Mouse (Mus musculus) ovary, postnatal 10 days (tissue): ENCODE data around the gene Prkar2a.
"Not testable (repeated sequence)": the region's sequence is repeated elsewhere in the genome, so short reads cannot be mapped to it uniquely, and the experiment has no call there.

ENCODE experiments used
- DNase-seq: peaks from one replicate; pipeline ENCODE4 v3.0.0; 2022; ENCODE audit warnings: low spot score

Gene Prkar2a

DNA sequence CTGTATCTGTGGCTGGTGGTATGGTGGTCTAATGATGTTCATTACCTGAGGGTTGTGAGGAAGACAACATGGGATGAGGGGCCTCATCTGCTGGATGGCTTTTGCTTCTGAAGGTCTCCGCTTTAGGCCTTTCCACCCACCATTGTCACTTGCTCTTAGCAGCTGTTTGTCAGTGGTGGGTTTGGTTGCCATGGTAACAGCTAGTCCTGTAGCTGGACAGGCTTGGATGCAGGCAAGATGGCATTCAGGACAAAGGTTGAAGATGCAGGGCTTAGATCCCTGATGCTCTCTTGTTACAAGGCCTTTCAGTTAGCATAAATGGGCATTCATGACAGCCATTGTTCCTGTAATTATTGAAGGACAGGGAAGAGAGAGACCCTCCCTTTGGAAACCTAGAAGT is at the start of gene Prkar2a:
Gene Prkar2a (plus strand): TSS at position 209 of the 400 bp plus-strand sequence.
- DNase-seq: no peak

DNA sequence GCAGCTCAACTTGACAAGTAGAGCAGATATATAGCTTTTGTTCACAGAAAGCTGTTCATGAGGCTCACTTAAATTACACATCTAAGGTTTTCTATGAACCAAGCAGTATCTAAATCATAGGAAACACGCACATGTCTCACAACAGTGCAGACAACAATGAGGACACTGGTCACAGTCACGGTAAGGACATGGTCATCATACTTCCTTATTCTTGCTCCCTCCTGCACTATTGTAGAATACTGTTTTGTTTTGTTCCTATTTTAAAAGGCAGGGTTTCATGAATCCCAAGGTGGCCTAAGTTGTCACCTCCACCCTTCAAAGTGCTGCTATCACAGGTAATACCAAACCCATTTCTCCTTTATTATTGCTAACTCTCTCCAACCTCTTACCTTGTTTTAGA is 49.3 kb upstream of the Prkar2a start:
- DNase-seq: no peak

DNA sequence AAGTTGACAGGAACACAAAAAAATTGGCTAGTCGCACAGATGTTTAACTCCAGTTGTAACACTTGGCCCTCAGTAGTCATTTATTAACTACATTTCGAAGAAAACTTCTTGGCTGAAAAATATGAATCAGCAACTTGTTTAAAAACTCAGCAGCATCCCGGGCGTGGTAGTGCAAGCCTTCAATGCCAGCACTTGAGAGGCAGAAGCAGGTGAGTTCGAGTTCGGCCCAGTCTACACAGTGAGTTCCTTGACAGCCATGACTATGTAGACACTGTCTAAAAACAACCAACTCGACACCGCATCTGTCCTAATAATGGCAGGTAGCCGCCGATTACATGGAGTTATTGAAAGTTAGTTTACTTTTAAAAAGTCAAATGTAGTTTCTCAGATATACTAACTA is 40.9 kb upstream of the Prkar2a start:
- no peak for DNase-seq

DNA sequence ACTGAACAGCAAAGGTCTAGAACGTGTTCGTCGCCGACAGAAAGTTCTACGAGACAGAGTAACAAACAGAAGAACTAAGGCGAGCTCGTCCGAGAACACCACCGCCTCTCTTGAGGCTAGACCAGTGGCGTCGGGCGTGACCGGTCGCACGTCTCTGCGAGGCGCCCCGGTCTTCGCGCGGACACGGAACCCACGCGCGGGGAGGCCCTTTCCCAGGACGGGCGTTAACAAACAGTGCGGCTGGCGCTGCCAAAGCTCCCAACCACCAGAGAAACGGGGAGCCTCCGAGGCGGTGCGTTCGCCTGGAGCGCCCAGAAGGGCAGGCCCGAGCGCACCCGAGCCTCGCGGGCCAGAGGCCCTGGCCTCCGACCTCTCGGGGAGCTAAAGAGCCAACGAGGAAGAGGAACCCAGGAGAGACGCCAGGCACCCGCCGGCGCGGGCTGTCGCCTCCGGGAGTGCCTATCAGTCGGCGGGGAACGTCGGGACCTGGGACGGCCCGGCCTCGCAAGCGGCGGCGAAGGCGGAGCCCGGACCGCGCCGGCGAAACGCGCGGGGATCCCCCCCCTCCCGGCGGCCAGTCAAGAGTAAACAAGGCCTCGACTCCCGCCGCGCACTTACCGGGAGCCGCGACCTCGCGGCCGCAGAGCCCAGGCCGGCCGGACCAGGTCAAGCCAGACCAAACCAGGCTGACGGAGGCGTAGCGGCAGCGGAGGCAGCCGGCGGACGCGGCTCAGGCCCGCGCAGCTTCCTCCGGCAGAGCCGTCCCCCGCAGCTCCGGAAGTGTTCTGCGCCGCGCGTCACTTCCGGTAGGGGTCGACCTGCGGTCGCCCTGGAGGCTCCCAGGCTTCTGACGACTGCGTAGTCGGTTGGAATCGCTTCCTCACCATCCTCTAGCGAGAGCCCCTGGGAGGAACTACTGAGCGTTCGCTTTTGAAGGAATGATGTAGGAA is 40.2 kb upstream of the Prkar2a start, which contains the start of gene Arih2:
Gene Arih2 (minus strand): TSS at position 776 of the 950 bp plus-strand sequence.
- peak; percentile 75 for DNase-seq

- DNase-seq: no peak
These were observed 39.3 kb upstream of the Prkar2a start for GRCm38 (mm10) chr9:108649561-108650440.

DNA sequence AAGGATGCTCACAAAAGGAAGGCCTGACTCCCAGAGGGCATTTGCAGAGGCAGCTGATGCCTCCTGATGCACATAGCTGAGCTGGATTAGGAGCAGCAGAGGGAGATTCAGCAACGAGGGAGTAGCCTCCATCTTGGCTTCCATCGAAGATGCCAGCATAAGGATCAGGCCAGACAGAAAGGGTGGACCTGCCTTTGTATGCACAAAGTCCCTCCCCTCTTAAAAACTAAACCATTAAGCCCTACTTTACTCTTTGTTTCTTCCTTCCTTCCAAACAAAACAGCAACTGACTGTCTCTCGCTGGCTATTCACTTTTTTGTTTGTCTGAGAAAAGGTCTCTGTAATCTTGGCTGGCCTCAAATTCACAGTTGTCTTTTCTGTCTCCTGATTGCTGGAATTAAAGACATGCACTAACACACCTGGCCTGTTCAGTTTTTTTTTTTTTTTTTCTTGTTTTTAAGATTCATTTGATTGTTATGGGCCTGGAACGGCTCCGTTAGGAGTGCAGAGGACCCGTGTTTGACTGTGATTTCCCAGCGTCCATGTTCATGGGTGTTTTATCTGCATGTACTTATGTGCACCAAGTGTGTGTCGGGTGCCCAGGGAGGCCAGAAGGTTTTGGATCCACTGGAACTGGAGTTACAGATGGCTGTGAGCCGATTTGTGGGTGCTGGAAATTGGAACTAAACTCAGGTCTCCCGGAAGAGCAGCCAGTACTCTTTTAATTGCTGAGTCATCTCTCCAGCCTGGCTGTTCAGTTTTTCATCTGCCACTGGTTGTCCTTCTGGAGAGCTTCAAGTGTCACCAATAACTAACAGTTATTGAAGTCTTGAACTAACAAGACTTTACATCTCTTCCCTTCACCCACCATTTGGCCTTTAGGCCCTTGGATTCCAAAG is 34.3 kb upstream of the Prkar2a start:
- no peak for DNase-seq

- not testable (repeated sequence) for DNase-seq
These were observed 33.2 kb upstream of the Prkar2a start for GRCm38 (mm10) chr9:108655865-108656264.

DNA sequence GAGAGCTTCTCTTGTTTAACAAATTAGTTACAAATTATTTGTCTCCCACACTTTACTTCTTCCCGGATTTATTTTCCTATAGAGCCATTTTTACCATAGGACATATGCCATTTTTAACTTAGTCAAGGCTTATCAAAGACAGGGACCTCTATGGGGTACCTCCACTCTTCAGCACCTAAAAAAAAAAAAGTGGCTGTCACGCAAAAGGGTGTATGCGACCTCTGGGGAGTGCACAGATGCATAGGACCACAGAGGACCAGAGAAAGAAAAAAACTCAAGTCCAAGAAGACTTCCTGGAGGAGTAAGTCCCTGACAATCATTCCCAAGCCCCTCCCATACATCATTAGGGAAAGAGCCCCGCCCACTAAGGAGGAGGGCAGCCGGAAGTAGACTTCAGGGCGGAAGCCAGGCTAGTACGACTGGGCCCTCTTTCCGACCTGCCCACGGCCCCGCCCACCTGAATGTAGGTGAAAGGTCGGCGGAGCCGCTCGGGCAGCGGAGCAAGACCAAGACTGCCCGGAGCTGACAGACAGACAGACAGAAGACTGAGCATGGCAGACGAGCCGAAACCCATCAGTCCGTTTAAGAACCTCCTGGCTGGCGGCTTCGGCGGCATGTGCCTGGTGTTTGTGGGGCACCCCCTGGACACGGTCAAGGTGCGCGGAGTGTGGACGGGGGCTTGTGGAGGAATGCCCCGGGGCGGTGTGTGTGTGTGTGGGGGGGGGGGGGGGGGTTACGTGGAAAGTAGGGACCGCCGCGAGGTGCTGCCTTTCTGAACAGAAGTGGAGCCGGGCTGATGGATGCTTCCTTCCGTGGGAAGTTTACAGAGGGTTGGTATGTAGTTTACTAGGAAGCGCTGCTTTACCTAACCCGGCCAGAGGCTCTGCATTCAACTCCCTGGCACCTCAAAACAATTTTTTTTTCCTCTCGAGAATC is 27.2 kb upstream of the Prkar2a start, which contains the start of gene Slc25a20:
Gene Slc25a20 (plus strand): TSS at position 412 of the 936 bp plus-strand sequence.
- DNase-seq: peak; percentile 42

DNA sequence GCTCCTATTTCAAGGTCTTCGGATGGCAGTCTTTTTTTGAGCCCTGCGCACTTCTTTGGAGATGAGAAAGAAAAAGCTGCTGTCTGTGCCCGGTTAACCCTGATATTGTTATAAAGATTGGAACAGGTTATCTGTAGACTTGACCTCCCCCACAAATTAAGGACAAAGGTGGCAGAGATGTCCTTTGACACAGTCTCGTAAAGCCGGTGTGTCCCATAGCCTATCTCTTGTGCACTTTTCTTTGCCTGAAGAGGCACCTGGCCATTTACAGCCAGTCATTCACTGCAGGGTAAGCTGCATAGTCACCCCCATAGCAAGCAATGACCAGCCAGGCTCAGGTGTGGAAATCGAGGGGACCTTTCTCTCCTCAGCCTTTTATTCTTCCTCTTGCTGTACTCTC is 26.5 kb upstream of the Prkar2a start:
- DNase-seq: no peak

- DNase-seq: no peak
These were observed 19.2 kb upstream of the Prkar2a start for GRCm38 (mm10) chr9:108669875-108670274.

- DNase-seq: no peak
These were observed 16.0 kb upstream of the Prkar2a start for GRCm38 (mm10) chr9:108673151-108673550.

DNA sequence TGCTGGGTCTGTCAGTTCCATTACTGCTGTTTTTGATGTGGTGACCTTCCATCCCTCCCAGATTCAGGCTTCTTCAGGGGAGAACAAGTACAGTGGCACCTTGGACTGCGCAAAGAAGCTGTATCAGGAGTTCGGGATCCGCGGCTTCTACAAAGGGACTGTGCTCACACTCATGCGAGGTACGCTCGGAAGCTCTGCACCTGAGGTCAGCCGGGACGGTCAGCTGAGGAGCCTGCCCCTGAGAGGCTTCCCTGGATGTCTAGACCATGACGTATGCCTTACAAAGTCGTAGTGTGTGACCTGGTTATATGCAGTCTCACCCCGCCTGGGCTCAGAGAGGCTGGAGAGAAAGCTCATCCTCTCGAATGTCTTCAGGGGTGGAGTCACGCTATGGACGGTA is 9.1 kb upstream of the Prkar2a start:
- DNase-seq: no peak

DNA sequence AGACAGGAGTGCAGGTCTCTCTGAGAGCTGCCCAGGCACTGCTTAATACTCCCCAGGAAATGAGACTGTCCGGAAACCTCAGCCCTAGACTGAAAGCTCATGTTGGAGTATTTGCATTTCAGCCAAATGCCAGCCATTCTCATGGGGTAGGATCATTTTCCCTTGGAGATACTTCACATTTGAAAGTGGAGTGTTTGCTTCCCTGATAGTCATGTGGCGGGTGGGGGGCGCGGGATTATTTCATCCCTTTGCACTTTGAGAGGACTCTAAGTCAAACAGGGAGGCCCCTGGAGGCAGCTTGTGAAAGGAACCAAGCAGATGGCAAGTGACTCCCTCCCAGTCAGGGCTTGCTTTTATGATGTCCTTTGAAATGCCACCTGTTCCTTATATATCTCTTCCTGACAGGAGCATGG is 2.6 kb upstream of the Prkar2a start:
- DNase-seq: no peak

GRCm38 (mm10) chr9:108687181-108687580 is 1.9 kb upstream of the Prkar2a start:
- no peak for DNase-seq

GRCm38 (mm10) chr9:108687686-108688085 is 1.4 kb upstream of the Prkar2a start:
- DNase-seq: no peak

GRCm38 (mm10) chr9:108688451-108688850 is 663 bp upstream of the Prkar2a start:
- no peak for DNase-seq

GRCm38 (mm10) chr9:108689993-108690392 is 879 bp downstream of the Prkar2a start:
- DNase-seq: no peak

GRCm38 (mm10) chr9:108690914-108691313 is 1.8 kb downstream of the Prkar2a start:
- no peak for DNase-seq

DNA sequence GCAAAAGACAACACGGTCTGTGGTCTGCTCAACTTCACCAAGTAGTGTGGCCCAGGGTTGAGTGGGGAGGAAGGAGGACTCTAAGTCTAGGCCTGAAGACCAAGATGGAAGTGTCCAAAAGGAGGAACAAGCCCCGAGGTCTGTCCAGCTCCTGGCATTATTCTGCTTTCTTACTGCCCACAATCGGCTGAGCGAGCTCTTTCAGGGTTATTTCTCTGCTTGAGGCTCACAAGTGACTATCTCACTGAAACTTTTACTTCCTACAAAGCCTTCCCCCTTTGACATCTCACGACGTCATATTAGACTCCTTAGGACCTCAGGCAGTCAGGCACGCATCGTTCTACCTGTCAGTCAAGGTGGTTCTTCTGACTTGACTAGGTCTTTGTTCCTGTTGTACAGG is 2.3 kb downstream of the Prkar2a start:
- no peak for DNase-seq

- peak; percentile 71 for DNase-seq
These were observed 2.7 kb downstream of the Prkar2a start for GRCm38 (mm10) chr9:108691846-108692225.
